Mouse (Mus musculus) thymus, postnatal 14 days (tissue): Measurements from ENCODE around the gene Sowahd.
"Not testable (repeated sequence)": the region's sequence is repeated elsewhere in the genome, so short reads cannot be mapped to it uniquely, and the experiment has no call there.

Source experiments
- DNase-seq: peaks from one replicate; pipeline ENCODE4 v3.0.0; 2021

The Sowahd gene

GRCm38 (mm10) chrX:37048066-37048889, at the start of gene Sowahd:
Gene Sowahd (plus strand): TSS chrX:37048845.
- no peak for DNase-seq

GRCm38 (mm10) chrX:37013870-37014269, 34.8 kb upstream of the Sowahd start:
- no peak for DNase-seq

- DNase-seq, result no peak
Measured at GRCm38 (mm10) chrX:37018150-37018654, 30.4 kb upstream of the Sowahd start.

- peak; percentile 18 for DNase-seq
Measured at GRCm38 (mm10) chrX:37019045-37019444, 29.6 kb upstream of the Sowahd start.

GRCm38 (mm10) chrX:37022690-37023089, 26.0 kb upstream of the Sowahd start:
- DNase-seq, result peak; percentile 76

GRCm38 (mm10) chrX:37023652-37024309, 24.9 kb upstream of the Sowahd start:
- DNase-seq, result no peak

GRCm38 (mm10) chrX:37028378-37028777, 20.3 kb upstream of the Sowahd start:
- DNase-seq, result no peak

GRCm38 (mm10) chrX:37042726-37043125, 5.9 kb upstream of the Sowahd start:
- DNase-seq, result peak; percentile 56

- peak; percentile 3 for DNase-seq
Measured at GRCm38 (mm10) chrX:37048890-37049823, 512 bp downstream of the Sowahd start.

GRCm38 (mm10) chrX:37063902-37064301, 15.3 kb downstream of the Sowahd start:
- no peak for DNase-seq

- no peak for DNase-seq
Measured at GRCm38 (mm10) chrX:37067299-37067698, 18.7 kb downstream of the Sowahd start.

- no peak for DNase-seq
Measured at GRCm38 (mm10) chrX:37068766-37069165, 20.1 kb downstream of the Sowahd start.

- DNase-seq, result peak; percentile 61
Measured at GRCm38 (mm10) chrX:37074262-37074892, 25.7 kb downstream of the Sowahd start.

- DNase-seq, result no peak
Measured at GRCm38 (mm10) chrX:37076651-37077050, 28.0 kb downstream of the Sowahd start.

GRCm38 (mm10) chrX:37080345-37080744, 31.7 kb downstream of the Sowahd start:
- DNase-seq, result not testable (repeated sequence)

- DNase-seq, result no peak
Measured at GRCm38 (mm10) chrX:37081194-37081593, 32.5 kb downstream of the Sowahd start.

GRCm38 (mm10) chrX:37084318-37084926, 35.8 kb downstream of the Sowahd start:
- no peak for DNase-seq

- DNase-seq, result peak; percentile 89
Measured at GRCm38 (mm10) chrX:37084927-37085660, 36.4 kb downstream of the Sowahd start, which contains the start of gene Rpl39. Gene Rpl39 (minus strand): TSS chrX:37085402.

- no peak for DNase-seq
Measured at GRCm38 (mm10) chrX:37085665-37086064, 37.0 kb downstream of the Sowahd start.

GRCm38 (mm10) chrX:37088778-37089177, 40.1 kb downstream of the Sowahd start:
- no peak for DNase-seq

- DNase-seq, result no peak
Measured at GRCm38 (mm10) chrX:37091457-37091856, 42.8 kb downstream of the Sowahd start.
